Mouse (Mus musculus) limb, embryonic 14.5 days (tissue): ENCODE results near the gene Eef2k. TPM values are rescaled to one million over a fixed set of nuclear protein-coding genes. Genes with fewer than 3 reads are reported as not detected.

Experiments used
- ATAC-seq: fragments of 200-750 bp; cut with Nextera tagmentation; 2 replicates; pipeline ENCODE4 v1.8.0; 2017; ENCODE audit warnings: low read depth, moderate number of reproducible peaks, moderate TSS enrichment; ENCODE audit not compliant: low FRiP score
- DNase-seq: peaks from one replicate; pipeline ENCODE4 v3.0.0-alpha.2; 2015; ENCODE audit warnings: low spot score
- H3K27ac ChIP-seq: fragments of 300-500 bp; sonication (generic); replicated peaks from 2 replicates; pipeline ENCODE4 v1.5.1; 2014; ENCODE audit warnings: low read depth, mild to moderate bottlenecking, low read length, moderate library complexity, mixed read lengths
- H3K27me3 ChIP-seq: fragments of 300-500 bp; sonication (generic); 2 replicates; pipeline ENCODE4 v1.6.1; 2014; ENCODE audit warnings: low read length, mixed read lengths; ENCODE audit not compliant: control insufficient read depth, insufficient read depth
- H3K36me3 ChIP-seq: fragments of 300-500 bp; sonication (generic); 2 replicates; pipeline ENCODE4 v1.6.1; 2014; ENCODE audit warnings: mild to moderate bottlenecking, low read length, moderate library complexity, mixed read lengths; ENCODE audit not compliant: control insufficient read depth, insufficient read depth
- H3K4me1 ChIP-seq: fragments of 300-500 bp; sonication (generic); 2 replicates; pipeline ENCODE4 v1.6.1; 2014; ENCODE audit warnings: antibody characterized with exemption, low read length, mixed read lengths; ENCODE audit not compliant: control insufficient read depth, insufficient read depth
- H3K4me2 ChIP-seq: fragments of 300-500 bp; sonication (generic); replicated peaks from 2 replicates; pipeline ENCODE4 v1.6.1; 2014; ENCODE audit warnings: low read depth, mild to moderate bottlenecking, low read length, moderate library complexity; ENCODE audit not compliant: severe bottlenecking
- H3K4me3 ChIP-seq: fragments of 300-500 bp; sonication (generic); replicated peaks from 2 replicates; pipeline ENCODE4 v1.5.1; 2014; ENCODE audit warnings: low read length
- H3K9ac ChIP-seq: fragments of 300-500 bp; sonication (generic); 2 replicates; pipeline ENCODE4 v1.6.1; 2014; ENCODE audit warnings: mild to moderate bottlenecking, low read depth, low read length, moderate library complexity; ENCODE audit not compliant: severe bottlenecking
- H3K9me3 ChIP-seq: fragments of 300-500 bp; sonication (generic); 2 replicates; pipeline ENCODE4 v1.6.1; 2016; ENCODE audit warnings: low read length; ENCODE audit not compliant: control insufficient read depth
- POLR2A ChIP-seq: fragments of 200-500 bp; IDR thresholded peaks from 2 replicates; pipeline ENCODE4 v1.8.0; 2012; ENCODE audit warnings: inconsistent platforms, mild to moderate bottlenecking, moderate library complexity, borderline replicate concordance; ENCODE audit not compliant: insufficient read depth, insufficient read length; ENCODE audit errors: extremely low read depth
- WGBS: fragments of 180-500 bp; shearing (Covaris S2); extraction: QIAGEN DNeasy Blood & Tissue Kit; methylation state at CpG from one replicate; pipeline ENCODE4 v1.1.7; 2014; 5-methylcytosine and 5-hydroxymethylcytosine counted together
- polyA plus RNA-seq, 2 experiments: library from polyadenylated mRNA; depleted of rRNA in 1 of 2; stranded (reverse) in 1 of 2; unstranded in 1 of 2; fragments of >200 nt; fragmentation: Nextera tagmentation in 1 of 2; extraction: Ambion mirVana in 1 of 2; gene quantifications; 2 replicates each; pipeline versions ENCODE4 v1.2.1 to v1.2.3; 2012 to 2014

Eef2k gene
- polyA plus RNA-seq, 2 experiments = 23.9 to 39.9 TPM

- no peak for TF ChIP-seq POLR2A
- Histone ChIP-seq H3K36me3 (no peaks in the 10 kb centered on the region), H3K27me3 (no peaks in the 10 kb centered on the region), H3K9me3 (no peaks in the 10 kb centered on the region), H3K4me1 (peaks cover 8% of the 10 kb centered on the region; the same call in 1 of the 2 replicates), H3K9ac (peak overlapping the region; percentile 86; the same call in 1 of the 2 replicates), H3K4me2 (peak overlapping the region; percentile 19; the same call in 1 of the 2 replicates), H3K4me3 (peak overlapping the region; percentile 93), H3K27ac (no peak overlapping the region)
- no peak; the same call in 1 of the 2 replicates for ATAC-seq
- no peak for DNase-seq
- 7% methylated on average over 12 of the region's 12 CpGs for WGBS
These were observed 74.6 kb downstream of the Eef2k start for GRCm38 (mm10) chr7:120917279-120917591.

DNA sequence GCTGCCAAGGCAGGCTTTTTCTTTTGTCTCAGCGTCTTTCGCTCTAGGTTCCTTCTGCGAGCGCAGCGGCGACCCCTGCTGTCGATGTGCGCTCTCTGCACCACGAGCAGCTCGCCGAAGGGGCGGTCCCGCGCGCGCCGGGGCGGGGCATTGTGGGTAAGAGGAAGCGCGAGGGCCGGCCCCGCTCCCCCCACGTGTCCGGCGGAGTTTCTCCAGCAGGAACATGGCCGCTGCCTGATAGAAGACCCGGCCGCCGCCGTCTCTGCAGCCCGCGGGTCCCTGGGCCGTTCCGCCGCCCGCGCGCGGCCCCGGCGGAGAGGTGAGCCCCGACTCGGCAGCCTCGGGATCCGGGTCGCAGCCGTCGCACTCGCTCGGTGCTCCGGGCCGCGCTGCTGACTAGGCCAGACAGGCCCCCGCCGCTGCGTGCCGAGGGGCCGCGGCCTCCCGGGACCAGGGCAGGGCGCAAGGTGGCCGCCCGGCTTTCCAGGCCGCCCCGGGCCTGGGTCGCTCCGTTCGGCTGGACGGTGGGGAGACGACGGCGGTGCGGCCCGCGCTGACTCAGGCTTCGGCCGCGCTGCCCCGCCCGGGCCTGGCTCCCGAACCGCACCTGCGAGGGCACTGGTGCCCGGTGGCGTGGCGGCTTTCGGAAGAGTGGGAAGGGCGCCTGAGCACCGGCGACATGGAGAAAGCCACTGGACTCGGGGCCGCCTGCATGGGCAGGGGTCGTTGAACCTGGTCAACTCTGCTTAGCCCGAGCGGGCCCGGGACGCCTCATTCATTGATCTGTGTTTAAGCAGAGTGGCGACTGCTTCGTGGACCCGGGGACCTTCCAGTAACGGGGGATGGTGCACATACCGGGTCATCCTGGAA lies 75.2 kb downstream of the Eef2k start, which contains the start of gene Polr3e:
Gene Polr3e (plus strand): TSS at position 153 of the 870 bp plus-strand sequence.
- no peaks in the 10 kb centered on the region for H3K27me3 ChIP-seq
- H3K36me3 ChIP-seq = no peaks in the 10 kb centered on the region
- peak within 1 kb of the TSS; percentile 93 for H3K4me3 ChIP-seq
- H3K4me2 ChIP-seq = peak within 1 kb of the TSS; percentile 82
- H3K9me3 ChIP-seq = no peaks in the 10 kb centered on the region
- under 1% methylated on average over 78 of the region's 102 CpGs for WGBS
- DNase-seq = peak; percentile 93
- ATAC-seq = peak; percentile 93
- TF ChIP-seq POLR2A = no peak
- peaks cover 8% of the 10 kb centered on the region; the same call in 1 of the 2 replicates for H3K4me1 ChIP-seq
- H3K27ac ChIP-seq = peak within 1 kb of the TSS; percentile 73
- peak within 1 kb of the TSS; percentile 86 for H3K9ac ChIP-seq

GRCm38 (mm10) chr7:120918526-120918962 lies 75.9 kb downstream of the Eef2k start:
- WGBS = 5% methylated on average over 10 of the region's 10 CpGs
- H3K4me2 ChIP-seq = peak overlapping the region; percentile 82
- peak overlapping the region; percentile 86 for H3K9ac ChIP-seq
- peaks cover 8% of the 10 kb centered on the region; the same call in 1 of the 2 replicates for H3K4me1 ChIP-seq
- no peaks in the 10 kb centered on the region for H3K27me3 ChIP-seq
- DNase-seq (peak; percentile 84), ATAC-seq (peak; percentile 67)
- TF ChIP-seq POLR2A = no peak
- no peaks in the 10 kb centered on the region for H3K9me3 ChIP-seq
- peak overlapping the region; percentile 93 for H3K4me3 ChIP-seq
- H3K27ac ChIP-seq = no peak overlapping the region; the same call in 1 of the 2 replicates
- H3K36me3 ChIP-seq = peaks cover 2% of the 10 kb centered on the region

- Histone ChIP-seq H3K27me3 (no peaks in the 10 kb centered on the region), H3K9me3 (no peaks in the 10 kb centered on the region), H3K9ac (no peak overlapping the region), H3K4me3 (no peak overlapping the region), H3K4me2 (no peak overlapping the region), H3K36me3 (peaks cover 92% of the 10 kb centered on the region), H3K4me1 (no peaks in the 10 kb centered on the region), H3K27ac (no peak overlapping the region)
- no peak for TF ChIP-seq POLR2A
- 91% methylated on average over 7 of the region's 7 CpGs for WGBS
- ATAC-seq (no peak), DNase-seq (no peak)
These were observed 90.5 kb downstream of the Eef2k start for GRCm38 (mm10) chr7:120933110-120933509.

GRCm38 (mm10) chr7:120933680-120934195 lies 91.1 kb downstream of the Eef2k start:
- DNase-seq (no peak), ATAC-seq (no peak)
- Histone ChIP-seq H3K27me3 (no peaks in the 10 kb centered on the region), H3K4me1 (no peaks in the 10 kb centered on the region), H3K4me2 (no peak overlapping the region), H3K36me3 (peaks cover 92% of the 10 kb centered on the region), H3K9ac (no peak overlapping the region), H3K4me3 (no peak overlapping the region), H3K27ac (no peak overlapping the region), H3K9me3 (no peaks in the 10 kb centered on the region)
- WGBS = 78% methylated on average over 4 of the region's 5 CpGs
- TF ChIP-seq POLR2A = no peak
